Mouse (Mus musculus): ENCODE measurements around the gene Nicn1.

DNA sequence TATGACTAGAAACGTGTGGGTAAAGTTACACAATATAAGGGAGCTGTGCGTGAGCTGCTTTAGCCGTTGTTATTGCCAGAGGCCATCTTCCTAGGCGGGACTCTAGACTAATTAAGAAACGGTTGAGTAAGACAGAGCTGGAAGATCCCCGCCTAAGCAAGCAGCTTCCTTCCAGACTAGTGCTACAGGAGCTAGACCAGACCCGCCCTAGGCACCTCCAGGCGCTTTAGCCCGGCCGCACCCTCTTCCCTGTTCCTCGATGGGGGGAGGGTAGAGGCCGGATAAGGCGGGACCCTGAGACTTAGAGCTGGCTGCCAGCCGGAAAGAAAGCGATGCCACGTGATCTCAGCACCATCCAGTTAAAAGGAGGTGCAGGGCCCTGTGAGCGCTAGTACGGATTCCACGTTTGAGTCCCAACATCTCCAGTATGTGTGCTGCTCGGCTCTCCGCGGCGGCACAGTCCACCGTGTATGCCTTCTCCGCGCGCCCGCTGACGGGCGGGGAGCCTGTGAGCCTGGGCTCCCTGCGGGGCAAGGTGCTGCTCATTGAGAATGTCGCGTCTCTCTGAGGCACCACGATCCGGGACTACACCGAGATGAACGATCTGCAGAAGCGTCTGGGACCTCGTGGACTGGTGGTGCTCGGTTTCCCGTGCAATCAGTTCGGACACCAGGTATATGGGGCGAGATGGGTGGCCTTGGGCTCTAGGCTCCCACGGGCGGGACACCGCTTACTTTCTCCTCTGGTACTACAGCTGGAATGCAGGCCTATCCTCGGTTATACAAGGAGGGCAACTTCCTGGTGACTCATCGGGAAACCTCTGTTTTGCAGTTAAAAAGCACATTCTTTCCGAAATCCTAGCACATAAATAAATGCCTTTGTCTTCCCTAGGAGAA lies 48.9 kb downstream of the Nicn1 start, which contains the start of gene Gpx1:
- TF ChIP-seq CTCF (IDR thresholded peaks at IDR 0.05; ENCODE audit: extremely low read depth, insufficient read depth, insufficient read length, insufficient replicate concordance) (no peak), POLR2A (IDR thresholded peaks at IDR 0.05; ENCODE audit: low read depth, low read length) (peak; percentile 98)
